Mouse (Mus musculus) intestine, embryonic 16.5 days (tissue): ENCODE measurements at regions not wholly inside any gene's neighbourhood (a gene's known extent, or its start where the extent isn't known, plus 50 kb on each side); places are given as distances from the start of the nearest gene placed in this dataset.
"Not testable (repeated sequence)": the region's sequence is repeated elsewhere in the genome, so short reads cannot be mapped to it uniquely, and the experiment has no call there.

Experiments used
- ATAC-seq: fragments of 200-750 bp; cut with Nextera tagmentation; 2 replicates; pipeline ENCODE4 v1.8.0; 2017; ENCODE audit warnings: moderate TSS enrichment, moderate library complexity
- H3K27ac ChIP-seq: fragments of 300-500 bp; sonication (generic); 2 replicates; pipeline ENCODE4 v1.5.1; 2014; ENCODE audit warnings: mild to moderate bottlenecking, low read length
- H3K27me3 ChIP-seq: fragments of 300-500 bp; sonication (generic); replicated peaks from 2 replicates; pipeline ENCODE4 v1.6.1; 2014; ENCODE audit warnings: low read length, control low read depth, mixed read lengths; ENCODE audit not compliant: control insufficient read depth, insufficient read depth
- H3K36me3 ChIP-seq: fragments of 300-500 bp; sonication (generic); 2 replicates; pipeline ENCODE4 v1.6.1; 2014; ENCODE audit warnings: low read length, control low read depth; ENCODE audit not compliant: control insufficient read depth, insufficient read depth
- H3K4me1 ChIP-seq: fragments of 300-500 bp; sonication (generic); 2 replicates; pipeline ENCODE4 v1.6.1; 2014; ENCODE audit warnings: low read length, control low read depth, mixed read lengths; ENCODE audit not compliant: control insufficient read depth, insufficient read depth
- H3K4me2 ChIP-seq: fragments of 300-500 bp; sonication (generic); 2 replicates; pipeline ENCODE4 v1.6.1; 2014; ENCODE audit warnings: low read depth, low read length, control low read depth
- H3K4me3 ChIP-seq: fragments of 300-500 bp; sonication (generic); 2 replicates; pipeline ENCODE4 v1.5.1; 2014; ENCODE audit warnings: mild to moderate bottlenecking, low read length
- H3K9ac ChIP-seq: fragments of 300-500 bp; sonication (generic); 2 replicates; pipeline ENCODE4 v1.6.1; 2014; ENCODE audit warnings: low read depth, low read length
- H3K9me3 ChIP-seq: fragments of 300-500 bp; sonication (generic); 2 replicates; pipeline ENCODE4 v1.6.1; 2016; ENCODE audit warnings: low read length, control low read depth; ENCODE audit not compliant: control insufficient read depth
- WGBS: fragments of 180-500 bp; shearing (Covaris S2); extraction: QIAGEN DNeasy Blood & Tissue Kit; methylation state at CpG from one replicate; pipeline ENCODE4 v1.1.7; 2014; 5-methylcytosine and 5-hydroxymethylcytosine counted together

DNA sequence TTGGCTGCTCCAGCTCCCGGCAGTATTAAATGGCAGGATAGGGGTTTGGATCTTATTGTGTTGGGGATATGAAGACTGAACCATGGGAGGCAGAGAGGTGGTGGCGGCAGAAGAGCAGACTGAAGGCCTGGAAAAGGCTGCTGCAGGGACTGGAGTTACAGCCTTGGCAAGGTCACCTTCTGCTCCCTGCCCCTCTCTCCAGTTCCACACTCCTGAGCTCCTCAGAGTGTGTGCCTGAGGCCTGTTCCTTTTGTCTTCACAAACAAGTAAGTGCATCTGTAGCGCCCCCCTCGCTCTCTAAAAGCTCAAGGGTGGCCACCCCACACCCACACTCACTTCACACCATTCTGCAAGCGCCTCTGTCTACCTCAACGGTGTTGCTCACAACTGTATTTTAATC, 113.0 kb downstream of the Fam43a start:
- H3K4me2 ChIP-seq, result no peak overlapping the region
- WGBS, result 91% methylated on average over 6 of the region's 6 CpGs
- no peaks in the 10 kb centered on the region for H3K4me1 ChIP-seq
- no peaks in the 10 kb centered on the region for H3K9me3 ChIP-seq
- no peak overlapping the region for H3K4me3 ChIP-seq
- H3K27me3 ChIP-seq, result no peaks in the 10 kb centered on the region
- no peak overlapping the region for H3K27ac ChIP-seq
- no peaks in the 10 kb centered on the region for H3K36me3 ChIP-seq
- no peak for ATAC-seq
- H3K9ac ChIP-seq, result no peak overlapping the region

- not testable (repeated sequence) for H3K9me3 ChIP-seq, ATAC-seq, H3K9ac ChIP-seq
Observed at GRCm38 (mm10) chr16:30717577-30717976, 118.1 kb downstream of the Fam43a start.

GRCm38 (mm10) chr16:30720791-30721190, 121.3 kb downstream of the Fam43a start:
- Histone ChIP-seq H3K4me3 (no peak overlapping the region), H3K4me1 (no peaks in the 10 kb centered on the region), H3K9ac (no peak overlapping the region), H3K4me2 (no peak overlapping the region), H3K36me3 (no peaks in the 10 kb centered on the region), H3K9me3 (no peaks in the 10 kb centered on the region), H3K27ac (no peak overlapping the region), H3K27me3 (no peaks in the 10 kb centered on the region)
- no peak for ATAC-seq
- 32% methylated on average over 6 of the region's 6 CpGs for WGBS

More at GRCm38 (mm10) chr16:30717577-30717976, 118.1 kb downstream of the Fam43a start:
- not testable (repeated sequence) for H3K4me2 ChIP-seq, H3K27ac ChIP-seq, H3K4me1 ChIP-seq, H3K36me3 ChIP-seq, H3K4me3 ChIP-seq, H3K27me3 ChIP-seq

DNA sequence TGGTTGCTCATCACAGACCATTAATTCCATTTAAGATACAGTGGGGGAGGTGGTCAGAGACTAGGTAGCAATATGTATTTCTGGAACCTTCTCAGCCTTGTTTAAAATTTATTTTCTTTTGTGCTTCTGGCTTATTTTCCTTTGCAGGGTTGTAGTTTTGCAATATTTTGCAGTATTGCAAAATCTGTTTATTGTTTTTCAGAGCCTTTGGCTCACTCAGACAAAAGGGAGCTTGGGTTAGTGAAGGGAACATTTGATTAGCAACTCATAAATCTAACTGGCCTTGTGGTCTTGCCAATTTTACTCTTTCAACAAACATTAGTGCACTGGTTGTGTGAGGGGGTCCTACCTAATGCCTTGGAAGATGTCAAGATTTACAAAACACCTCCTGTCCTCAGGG, 121.7 kb downstream of the Fam43a start:
- H3K4me3 ChIP-seq, result no peak overlapping the region
- ATAC-seq, result no peak
- H3K27me3 ChIP-seq, result no peaks in the 10 kb centered on the region
- no peaks in the 10 kb centered on the region for H3K4me1 ChIP-seq
- H3K9ac ChIP-seq, result no peak overlapping the region
- no peak overlapping the region for H3K4me2 ChIP-seq
- no peaks in the 10 kb centered on the region for H3K9me3 ChIP-seq
- no peak overlapping the region for H3K27ac ChIP-seq
- H3K36me3 ChIP-seq, result no peaks in the 10 kb centered on the region

- Histone ChIP-seq H3K4me3 (no peak overlapping the region), H3K36me3 (no peaks in the 10 kb centered on the region), H3K4me1 (no peaks in the 10 kb centered on the region), H3K27ac (no peak overlapping the region), H3K9ac (no peak overlapping the region), H3K4me2 (no peak overlapping the region), H3K9me3 (no peaks in the 10 kb centered on the region), H3K27me3 (no peaks in the 10 kb centered on the region)
- 82% methylated on average over 3 of the region's 3 CpGs for WGBS
- ATAC-seq, result no peak
Observed at GRCm38 (mm10) chr16:30722372-30722771, 122.8 kb downstream of the Fam43a start.

DNA sequence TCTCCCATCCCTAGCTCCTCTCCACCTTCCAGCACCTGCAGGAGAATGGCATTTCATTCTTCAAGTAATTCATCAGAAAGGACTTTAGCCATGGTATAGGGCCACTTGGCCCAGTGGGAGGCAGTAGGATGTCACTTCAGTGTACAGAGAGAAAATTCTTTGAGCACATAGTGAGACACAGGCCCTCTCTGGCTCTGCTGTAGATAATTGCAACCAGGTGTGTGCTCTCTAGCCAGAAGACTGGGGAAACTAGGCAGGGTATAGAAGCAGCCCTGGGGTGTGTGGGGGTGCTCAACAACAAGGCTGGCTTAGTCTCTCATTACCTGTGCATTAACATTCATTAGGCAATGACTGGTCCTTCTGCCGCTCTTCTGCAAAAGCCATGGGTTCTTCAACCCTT, 125.1 kb downstream of the Fam43a start:
- H3K27ac ChIP-seq, result no peak overlapping the region
- H3K4me3 ChIP-seq, result no peak overlapping the region
- 92% methylated on average over 1 of the region's 1 CpGs for WGBS
- no peak overlapping the region for H3K9ac ChIP-seq
- no peaks in the 10 kb centered on the region for H3K36me3 ChIP-seq
- no peaks in the 10 kb centered on the region for H3K9me3 ChIP-seq
- no peaks in the 10 kb centered on the region for H3K27me3 ChIP-seq
- no peak overlapping the region for H3K4me2 ChIP-seq
- H3K4me1 ChIP-seq, result no peaks in the 10 kb centered on the region
- no peak for ATAC-seq

GRCm38 (mm10) chr16:30732770-30733415, 133.4 kb downstream of the Fam43a start:
- Histone ChIP-seq H3K36me3 (no peaks in the 10 kb centered on the region), H3K27ac (no peak overlapping the region), H3K4me1 (peaks cover 13% of the 10 kb centered on the region), H3K9ac (no peak overlapping the region), H3K27me3 (no peaks in the 10 kb centered on the region), H3K9me3 (no peaks in the 10 kb centered on the region), H3K4me2 (no peak overlapping the region), H3K4me3 (no peak overlapping the region)
- no peak for ATAC-seq
- WGBS, result 52% methylated on average over 9 of the region's 9 CpGs

- Histone ChIP-seq H3K4me1 (peaks cover 13% of the 10 kb centered on the region), H3K4me2 (no peak overlapping the region), H3K36me3 (no peaks in the 10 kb centered on the region), H3K4me3 (no peak overlapping the region), H3K27me3 (no peaks in the 10 kb centered on the region), H3K9ac (no peak overlapping the region), H3K9me3 (no peaks in the 10 kb centered on the region), H3K27ac (no peak overlapping the region)
- WGBS, result 66% methylated on average over 11 of the region's 11 CpGs
- no peak for ATAC-seq
Observed at GRCm38 (mm10) chr16:30733478-30733877, 134.0 kb downstream of the Fam43a start.

GRCm38 (mm10) chr16:30735360-30735759, 135.8 kb downstream of the Fam43a start:
- no peak overlapping the region for H3K4me2 ChIP-seq
- WGBS, result 60% methylated on average over 3 of the region's 3 CpGs
- no peaks in the 10 kb centered on the region for H3K36me3 ChIP-seq
- H3K9ac ChIP-seq, result no peak overlapping the region
- no peaks in the 10 kb centered on the region for H3K27me3 ChIP-seq
- H3K4me3 ChIP-seq, result no peak overlapping the region
- H3K27ac ChIP-seq, result no peak overlapping the region
- H3K9me3 ChIP-seq, result no peaks in the 10 kb centered on the region
- H3K4me1 ChIP-seq, result peaks cover 17% of the 10 kb centered on the region
- ATAC-seq, result no peak

- WGBS, result 38% methylated on average over 7 of the region's 7 CpGs
- H3K27ac ChIP-seq, result no peak overlapping the region
- H3K9ac ChIP-seq, result no peak overlapping the region
- H3K27me3 ChIP-seq, result no peaks in the 10 kb centered on the region
- no peaks in the 10 kb centered on the region for H3K9me3 ChIP-seq
- H3K4me3 ChIP-seq, result no peak overlapping the region
- no peak overlapping the region for H3K4me2 ChIP-seq
- peaks cover 17% of the 10 kb centered on the region for H3K4me1 ChIP-seq
- H3K36me3 ChIP-seq, result no peaks in the 10 kb centered on the region
- ATAC-seq, result peak; percentile 53; the same call in 1 of the 2 replicates
Observed at GRCm38 (mm10) chr16:30735969-30736368, 136.4 kb downstream of the Fam43a start.
